Mouse (Mus musculus): ENCODE results near the gene Grin1.

Grin1 gene

DNA sequence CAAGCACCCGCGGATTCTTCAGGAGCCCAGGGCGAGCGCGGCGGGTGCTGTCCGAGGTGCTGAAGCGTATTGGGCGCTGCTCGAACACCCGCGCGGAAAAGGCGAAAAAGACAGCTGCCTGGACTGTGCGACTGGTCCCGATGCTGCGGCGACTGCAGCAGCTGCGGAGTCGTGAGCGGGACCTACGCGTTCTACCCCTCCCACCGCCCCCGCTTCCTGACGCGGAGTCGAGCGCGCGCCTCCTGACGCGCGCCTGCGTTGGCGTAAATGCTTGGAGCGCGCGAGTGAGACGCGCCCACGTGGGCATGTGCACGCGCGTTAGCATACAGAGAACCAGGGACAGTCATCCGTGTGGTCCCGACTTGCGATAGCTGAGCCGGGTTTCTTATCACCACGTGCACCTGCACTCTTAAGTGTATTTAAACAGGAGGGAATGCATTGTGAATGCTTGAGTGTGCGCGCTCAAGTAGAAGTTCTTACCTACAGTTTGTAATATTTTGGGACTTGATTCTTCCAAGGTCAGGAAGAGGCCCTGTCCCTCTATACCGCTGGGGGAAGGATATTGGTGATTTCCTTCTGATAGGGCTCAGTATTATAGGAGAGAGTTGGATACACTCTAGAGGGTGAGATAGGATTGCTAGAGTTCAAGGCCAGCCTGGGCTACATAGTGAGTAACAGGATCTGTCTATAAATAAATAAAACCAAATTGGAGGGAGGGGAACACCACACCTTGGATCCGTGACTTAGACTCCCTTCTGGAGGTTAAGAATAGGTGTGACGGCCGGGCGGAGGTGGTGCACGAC, at the start of gene Grin1:
Gene Grin1, minus strand, starts transcription at position 217 of the 803 bp plus-strand sequence.
- peak; percentile 86 to 92 for DNase-seq

DNA sequence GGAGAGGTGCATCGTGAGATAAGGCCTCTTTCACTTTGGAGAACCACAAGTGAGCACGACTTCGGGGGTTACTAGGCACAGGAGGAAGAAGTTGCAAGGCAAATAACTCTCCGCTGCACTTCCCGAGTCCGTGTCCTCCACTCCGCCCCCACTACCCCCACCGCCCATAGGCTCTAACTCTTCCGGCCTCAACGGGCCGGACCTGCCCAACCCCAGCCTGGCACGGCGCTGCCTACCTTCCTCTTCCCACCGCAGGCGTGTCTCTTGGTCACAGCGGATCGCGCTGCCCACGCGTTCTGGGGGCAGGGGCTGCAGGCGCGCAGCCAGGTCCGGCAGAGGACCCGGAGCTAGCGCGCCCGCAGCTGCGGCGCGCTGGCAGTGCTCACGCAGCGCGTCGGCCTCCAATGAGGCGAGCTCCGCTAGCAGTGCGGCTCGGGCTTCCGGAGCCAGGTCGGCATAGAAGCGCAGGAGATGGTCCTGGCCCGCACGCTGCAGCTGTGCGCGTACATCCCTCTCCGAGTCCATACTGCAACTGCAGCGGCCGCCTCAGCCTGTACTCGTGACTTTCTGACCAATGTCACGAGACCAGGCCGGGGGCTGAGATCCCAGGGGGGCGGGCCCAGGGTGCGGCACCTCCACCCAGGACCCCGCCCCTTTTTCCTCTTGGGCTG, 46.2 kb upstream of the Grin1 start, which contains the start of gene Uap1l1:
Gene Uap1l1, minus strand, starts transcription at position 592 of the 671 bp plus-strand sequence.
- peak; percentile 59 to 62 for DNase-seq

GRCm38 (mm10) chr2:25364761-25365090, 45.7 kb upstream of the Grin1 start:
- no peak for DNase-seq

GRCm38 (mm10) chr2:25364313-25364712, 45.3 kb upstream of the Grin1 start:
- DNase-seq, result no peak

- DNase-seq, result no peak
Measured at GRCm38 (mm10) chr2:25363478-25364178, 44.6 kb upstream of the Grin1 start.

GRCm38 (mm10) chr2:25359848-25360247, 40.9 kb upstream of the Grin1 start:
- no peak for DNase-seq

GRCm38 (mm10) chr2:25356208-25357079, 37.5 kb upstream of the Grin1 start, which contains the start of gene Dpp7:
Gene Dpp7, minus strand, starts transcription at chr2:25356359.
- peak; percentile 88 to 93 for DNase-seq

DNA sequence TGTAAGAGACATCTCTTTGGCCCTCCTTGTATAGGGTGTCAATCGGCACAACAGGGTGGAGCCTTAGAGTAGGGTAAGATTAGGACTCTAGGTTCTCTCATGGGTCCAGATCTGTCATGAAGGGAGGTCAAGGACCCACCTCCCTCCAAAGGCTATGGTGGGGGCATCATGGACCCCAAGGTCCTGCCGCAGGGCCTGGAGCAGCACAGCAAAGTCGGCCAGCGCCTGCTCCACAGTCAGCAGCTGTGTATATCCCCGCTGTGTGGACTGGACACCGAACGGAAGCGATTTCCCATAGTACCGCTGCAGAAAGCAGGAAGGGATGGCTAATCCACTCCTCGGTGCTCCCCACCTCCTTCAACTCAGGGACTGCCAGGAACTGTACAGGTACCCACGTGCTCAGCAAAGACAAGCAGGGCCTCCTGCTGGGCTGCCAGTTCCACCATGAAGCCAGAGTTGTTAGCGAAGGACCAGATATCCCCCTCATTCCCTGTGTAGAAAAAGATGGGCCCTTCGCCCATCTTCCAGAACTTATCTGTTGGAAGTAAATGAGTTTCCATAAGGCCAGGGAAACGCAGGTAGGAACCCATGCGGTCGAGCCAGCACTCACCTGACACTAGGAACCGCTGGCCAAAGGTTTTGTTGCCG, 36.6 kb upstream of the Grin1 start:
- DNase-seq, result peak in 1 of 2 experiments; percentile 34

DNA sequence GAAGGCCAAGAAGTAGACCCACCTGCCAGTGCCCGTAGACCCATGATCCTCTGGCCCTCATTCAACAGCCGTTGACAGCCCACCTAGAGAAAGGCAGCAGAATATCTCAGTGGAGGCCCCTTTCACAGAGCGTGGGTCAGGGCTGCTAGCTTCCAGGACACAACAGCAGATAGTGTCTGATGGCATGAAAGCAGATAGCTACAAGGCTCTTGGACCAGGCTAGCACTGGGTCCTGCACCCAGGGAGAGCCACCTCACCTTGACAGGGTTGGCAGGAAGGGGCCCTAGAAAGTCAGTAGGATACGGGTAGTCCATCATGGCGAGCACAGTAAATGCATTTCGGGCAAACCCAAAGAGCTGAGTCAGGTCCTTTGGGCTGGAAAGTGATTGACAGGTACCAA, 35.2 kb upstream of the Grin1 start:
- no peak for DNase-seq

DNA sequence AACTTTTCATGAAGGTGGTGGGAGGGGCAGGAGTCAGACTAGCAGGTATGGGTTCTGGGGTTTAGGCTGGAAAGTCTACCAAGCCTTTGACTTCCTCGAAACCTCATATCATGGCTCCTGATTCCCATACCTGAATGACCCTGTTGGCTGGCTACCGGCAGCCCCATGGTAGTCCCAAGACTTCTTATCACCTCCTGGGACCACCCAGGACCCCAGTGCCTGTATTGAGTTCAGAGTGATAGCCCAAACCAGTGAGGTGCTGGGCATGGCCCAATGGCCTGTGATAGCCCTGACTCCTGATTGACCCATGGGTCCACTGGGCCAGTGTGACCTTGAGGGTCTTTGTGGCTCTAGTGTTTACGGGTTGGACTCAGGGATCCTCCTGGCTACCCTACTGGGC, 31.7 kb upstream of the Grin1 start:
- DNase-seq, result no peak

GRCm38 (mm10) chr2:25349499-25349898, 30.5 kb upstream of the Grin1 start:
- DNase-seq, result no peak

GRCm38 (mm10) chr2:25348162-25348561, 29.2 kb upstream of the Grin1 start:
- no peak for DNase-seq

DNA sequence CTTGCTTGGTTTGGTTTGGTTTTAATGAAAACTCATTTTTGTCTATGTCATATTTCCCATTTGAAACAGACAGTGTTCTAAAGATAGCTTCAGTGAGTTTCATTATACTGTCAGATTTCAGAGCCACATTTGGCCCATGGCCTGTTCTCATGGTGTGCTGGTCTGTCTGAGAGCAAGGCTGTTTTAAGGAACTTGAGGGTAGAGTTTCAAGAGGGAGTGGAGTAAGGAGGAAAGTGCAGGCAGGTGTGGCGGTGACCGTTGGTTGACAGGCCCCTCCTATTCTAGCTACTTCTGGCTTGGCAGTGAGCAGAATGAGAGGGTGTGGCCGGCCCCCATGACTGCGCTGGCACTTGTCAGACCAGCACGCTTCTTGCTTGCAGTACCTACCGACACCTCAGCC, 19.3 kb upstream of the Grin1 start:
- DNase-seq, result no peak

GRCm38 (mm10) chr2:25333569-25333968, 14.6 kb upstream of the Grin1 start:
- no peak for DNase-seq

DNA sequence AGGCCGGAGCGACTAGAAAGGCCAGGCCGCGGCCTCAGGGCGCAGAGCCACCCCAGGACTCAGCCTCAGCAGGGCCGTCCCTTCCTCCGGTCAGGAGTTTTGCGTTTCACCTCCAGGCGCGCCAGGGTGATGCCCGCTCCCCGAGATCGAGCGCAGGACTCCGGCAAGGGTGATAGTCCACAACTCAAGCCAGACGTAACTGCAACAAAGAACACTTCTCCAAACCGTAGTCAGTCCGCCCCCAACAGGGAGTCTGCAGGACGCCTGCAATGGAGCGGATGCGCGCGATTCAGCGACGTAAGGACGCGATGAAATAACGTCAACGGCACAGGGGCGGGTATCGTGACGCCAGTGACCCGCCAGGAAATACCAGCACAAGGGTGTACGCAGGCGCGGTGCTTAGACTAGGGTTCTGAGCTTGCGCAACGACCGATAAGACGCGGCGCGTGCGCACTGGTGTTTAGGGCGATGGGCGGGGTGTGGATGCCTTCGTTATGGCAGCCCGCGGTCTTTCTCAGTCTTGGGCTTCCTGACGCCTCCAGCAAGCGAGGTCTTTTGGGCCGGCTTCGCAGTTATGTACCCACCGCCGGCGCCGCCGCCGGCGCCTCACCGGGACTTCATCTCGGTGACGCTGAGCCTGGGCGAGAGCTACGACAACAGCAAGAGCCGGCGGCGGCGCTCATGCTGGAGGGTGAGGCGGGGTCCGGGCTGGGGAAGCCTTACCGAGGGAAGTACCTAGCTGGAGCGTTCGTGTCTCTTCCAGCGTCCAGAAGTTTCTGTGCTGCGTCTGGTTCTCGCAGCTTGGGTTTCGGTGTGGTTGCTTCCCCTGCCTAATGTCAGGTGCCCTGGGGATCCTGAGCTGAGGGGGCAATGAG, 13.5 kb upstream of the Grin1 start, which contains the start of gene Man1b1:
Gene Man1b1, plus strand, starts transcription at position 53 of the 875 bp plus-strand sequence.
- DNase-seq, result peak; percentile 99 to 100

GRCm38 (mm10) chr2:25331470-25331869, 12.5 kb upstream of the Grin1 start:
- DNase-seq, result no peak

DNA sequence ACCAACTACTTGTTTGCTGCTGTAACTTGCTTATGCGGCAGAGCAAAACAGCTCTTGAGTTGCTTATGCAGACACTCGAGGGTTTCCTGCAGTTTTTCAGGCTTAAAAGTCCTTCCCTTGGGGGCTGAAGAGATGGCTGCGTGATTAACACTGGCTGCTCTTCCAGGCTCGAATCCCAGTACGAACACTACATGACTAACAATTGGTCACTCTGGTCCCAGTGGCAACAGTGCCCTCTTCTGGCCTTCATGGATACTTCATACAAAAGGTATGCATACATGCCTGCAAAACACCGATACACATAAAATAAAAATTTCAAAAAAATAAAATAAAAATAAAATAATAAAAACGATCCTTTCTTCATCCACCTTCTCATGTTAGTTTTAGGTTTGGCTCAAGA, 9.5 kb upstream of the Grin1 start:
- DNase-seq, result peak; percentile 69 to 70

- no peak for DNase-seq
Measured at GRCm38 (mm10) chr2:25326036-25326435, 7.0 kb upstream of the Grin1 start.

GRCm38 (mm10) chr2:25320084-25320483, 1.1 kb upstream of the Grin1 start:
- no peak for DNase-seq

- peak; percentile 71 to 74 for DNase-seq
Measured at GRCm38 (mm10) chr2:25318119-25318966, 644 bp downstream of the Grin1 start.
